Mouse (Mus musculus) neural tube, embryonic 14.5 days (tissue): ENCODE results near the gene Lyst. TPM values are rescaled to one million over a fixed set of nuclear protein-coding genes. Genes with fewer than 3 reads are reported as not detected.
"Not testable (repeated sequence)": the region's sequence is repeated elsewhere in the genome, so short reads cannot be mapped to it uniquely, and the experiment has no call there.

Experiments
- ATAC-seq: fragments of 200-750 bp; cut with Nextera tagmentation; 2 replicates; pipeline ENCODE4 v1.8.0; 2017; ENCODE audit warnings: low read depth, mild to moderate bottlenecking, moderate TSS enrichment, moderate library complexity
- H3K27ac ChIP-seq: fragments of 300-500 bp; sonication (generic); 2 replicates; pipeline ENCODE4 v1.5.1; 2014; ENCODE audit warnings: low read depth, mild to moderate bottlenecking, control low read depth, low read length, moderate library complexity, mixed read lengths
- H3K27me3 ChIP-seq: fragments of 300-500 bp; sonication (generic); 2 replicates; pipeline ENCODE4 v1.6.1; 2014; ENCODE audit warnings: low read length; ENCODE audit not compliant: control insufficient read depth, insufficient read depth
- H3K36me3 ChIP-seq: fragments of 300-500 bp; sonication (generic); 2 replicates; pipeline ENCODE4 v1.6.1; 2014; ENCODE audit warnings: low read length, mixed read lengths; ENCODE audit not compliant: control insufficient read depth, insufficient read depth
- H3K4me1 ChIP-seq: fragments of 300-500 bp; sonication (generic); 2 replicates; pipeline ENCODE4 v1.6.1; 2014; ENCODE audit warnings: low read length; ENCODE audit not compliant: control insufficient read depth, insufficient read depth
- H3K4me2 ChIP-seq: fragments of 300-500 bp; sonication (generic); 2 replicates; pipeline ENCODE4 v1.6.1; 2014; ENCODE audit warnings: mild to moderate bottlenecking, low read depth, low read length, control low read depth
- H3K4me3 ChIP-seq: fragments of 300-500 bp; sonication (generic); 2 replicates; pipeline ENCODE4 v1.5.1; 2014; ENCODE audit warnings: low read depth, low read length, control low read depth, mixed read lengths
- H3K9ac ChIP-seq: fragments of 300-500 bp; sonication (generic); replicated peaks from 2 replicates; pipeline ENCODE4 v1.6.1; 2014; ENCODE audit warnings: low read depth, mild to moderate bottlenecking, control low read depth, low read length, mixed read lengths
- H3K9me3 ChIP-seq: fragments of 300-500 bp; sonication (generic); 2 replicates; pipeline ENCODE4 v1.6.1; 2016; ENCODE audit warnings: low read length; ENCODE audit not compliant: control insufficient read depth
- WGBS: fragments of 180-500 bp; shearing (Covaris S2); extraction: QIAGEN DNeasy Blood & Tissue Kit; methylation state at CpG from one replicate; pipeline ENCODE4 v1.1.7; 2014; 5-methylcytosine and 5-hydroxymethylcytosine counted together
- polyA plus RNA-seq: library from polyadenylated mRNA; unstranded; fragments of >200 nt; fragmentation: Nextera tagmentation; extraction: Ambion mirVana; gene quantifications from 2 replicates; pipeline ENCODE4 v1.2.1, GENCODE M21; 2014

Lyst gene
- polyA plus RNA-seq, 1 experiment from 2014 or later: 9.7 TPM

- WGBS: 81% methylated on average over 6 of the region's 6 CpGs
- Histone ChIP-seq H3K9ac (no peak overlapping the region), H3K9me3 (no peaks in the 10 kb centered on the region), H3K36me3 (0 out of 2 replicates have a peak, but pooled peaks cover 6% of the 10 kb centered on the region), H3K27me3 (no peaks in the 10 kb centered on the region), H3K4me1 (no peaks in the 10 kb centered on the region), H3K4me3 (no peak overlapping the region), H3K27ac (no peak overlapping the region), H3K4me2 (no peak overlapping the region)
- no peak for ATAC-seq
Observed at GRCm38 (mm10) chr13:13637981-13638380, 47.8 kb downstream of the Lyst start.

DNA sequence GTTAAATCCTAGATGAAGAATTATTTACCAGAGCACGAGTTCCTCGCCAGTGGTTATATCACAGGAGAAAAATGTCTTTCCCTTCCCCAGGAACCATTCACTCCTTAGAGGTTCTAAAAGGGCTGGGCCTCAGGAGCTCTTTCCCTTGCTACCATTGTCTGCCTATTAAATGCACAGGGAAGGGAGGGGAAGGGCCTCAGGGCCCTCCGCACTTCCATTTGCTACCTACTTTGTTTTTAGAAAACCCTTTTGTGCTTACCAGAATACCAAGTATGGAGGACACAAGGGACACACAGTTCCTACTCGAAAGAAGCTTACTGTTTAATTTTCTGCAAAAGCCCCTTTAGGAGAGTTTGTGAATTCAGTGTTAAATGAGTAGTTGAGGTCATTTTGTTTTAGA is 48.5 kb downstream of the Lyst start:
- WGBS: 21% methylated on average over 4 of the region's 4 CpGs
- H3K27me3 ChIP-seq: no peaks in the 10 kb centered on the region
- H3K9me3 ChIP-seq: no peaks in the 10 kb centered on the region
- H3K9ac ChIP-seq: no peak overlapping the region
- H3K4me2 ChIP-seq: no peak overlapping the region
- no peak overlapping the region for H3K27ac ChIP-seq
- 0 out of 2 replicates have a peak, but pooled peaks cover 6% of the 10 kb centered on the region for H3K36me3 ChIP-seq
- no peak overlapping the region for H3K4me3 ChIP-seq
- ATAC-seq: no peak
- no peaks in the 10 kb centered on the region for H3K4me1 ChIP-seq

GRCm38 (mm10) chr13:13647296-13647695 is 57.1 kb downstream of the Lyst start:
- H3K9ac ChIP-seq: no peak overlapping the region
- no peak overlapping the region for H3K4me3 ChIP-seq
- no peaks in the 10 kb centered on the region for H3K27me3 ChIP-seq
- H3K9me3 ChIP-seq: no peaks in the 10 kb centered on the region
- H3K36me3 ChIP-seq: peaks cover 6% of the 10 kb centered on the region; the same call in 1 of the 2 replicates
- 60% methylated on average over 3 of the region's 3 CpGs for WGBS
- ATAC-seq: no peak
- no peaks in the 10 kb centered on the region for H3K4me1 ChIP-seq
- H3K27ac ChIP-seq: no peak overlapping the region
- H3K4me2 ChIP-seq: no peak overlapping the region

DNA sequence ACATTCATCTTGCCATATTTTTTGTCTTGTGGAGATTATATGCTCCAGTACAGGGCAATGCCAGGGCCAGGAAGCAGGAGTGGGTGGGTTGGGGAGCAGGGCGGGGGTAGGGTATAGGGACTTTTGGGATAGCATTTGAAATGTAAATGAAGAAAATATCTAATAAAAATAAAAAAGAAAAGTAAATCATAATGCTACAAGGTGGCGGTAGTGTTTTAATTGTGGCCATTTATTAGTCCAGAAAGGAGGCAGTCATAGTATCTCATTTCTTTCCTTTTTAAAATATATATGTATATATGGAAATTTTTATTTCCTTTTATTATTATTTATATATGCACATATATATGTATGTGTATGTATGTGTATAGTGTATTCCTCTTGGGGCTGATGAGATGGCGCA is 65.3 kb downstream of the Lyst start:
- Histone ChIP-seq H3K27me3 (no peaks in the 10 kb centered on the region), H3K36me3 (peaks cover 4% of the 10 kb centered on the region; the same call in 1 of the 2 replicates), H3K9me3 (no peaks in the 10 kb centered on the region), H3K9ac (no peak overlapping the region), H3K4me1 (no peaks in the 10 kb centered on the region), H3K4me3 (no peak overlapping the region), H3K27ac (no peak overlapping the region), H3K4me2 (no peak overlapping the region)
- 95% methylated on average over 3 of the region's 3 CpGs for WGBS
- ATAC-seq: no peak

- H3K36me3 ChIP-seq, H3K27me3 ChIP-seq, H3K9ac ChIP-seq, H3K9me3 ChIP-seq, H3K4me3 ChIP-seq, H3K4me1 ChIP-seq, ATAC-seq, H3K4me2 ChIP-seq, H3K27ac ChIP-seq: not testable (repeated sequence)
- 90% methylated on average over 2 of the region's 2 CpGs for WGBS
Observed at GRCm38 (mm10) chr13:13666103-13666502, 75.9 kb downstream of the Lyst start.

DNA sequence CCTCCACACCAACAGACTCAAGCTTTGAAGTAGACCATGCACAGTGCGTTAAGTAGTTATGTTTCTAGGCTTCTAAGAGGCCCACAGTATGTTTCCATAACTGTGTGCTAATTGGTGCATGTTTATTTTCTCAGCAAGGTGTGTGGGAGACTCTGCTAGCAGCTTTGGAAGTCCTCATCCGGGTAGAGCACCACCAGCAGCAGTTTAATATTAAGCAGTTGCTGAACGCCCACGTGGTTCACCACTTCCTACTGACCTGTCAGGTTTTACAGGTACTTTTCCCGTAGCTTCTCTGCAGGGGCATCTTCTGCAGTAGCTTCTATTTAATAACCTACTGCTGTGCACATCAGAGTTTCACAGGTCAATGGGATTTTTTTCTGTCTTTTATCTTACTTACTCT is 80.5 kb downstream of the Lyst start:
- ATAC-seq: no peak
- H3K9ac ChIP-seq: no peak overlapping the region
- H3K27ac ChIP-seq: no peak overlapping the region
- H3K9me3 ChIP-seq: no peaks in the 10 kb centered on the region
- no peak overlapping the region for H3K4me2 ChIP-seq
- H3K4me3 ChIP-seq: no peak overlapping the region
- H3K36me3 ChIP-seq: no peaks in the 10 kb centered on the region
- H3K4me1 ChIP-seq: no peaks in the 10 kb centered on the region
- H3K27me3 ChIP-seq: no peaks in the 10 kb centered on the region
- 70% methylated on average over 5 of the region's 5 CpGs for WGBS

DNA sequence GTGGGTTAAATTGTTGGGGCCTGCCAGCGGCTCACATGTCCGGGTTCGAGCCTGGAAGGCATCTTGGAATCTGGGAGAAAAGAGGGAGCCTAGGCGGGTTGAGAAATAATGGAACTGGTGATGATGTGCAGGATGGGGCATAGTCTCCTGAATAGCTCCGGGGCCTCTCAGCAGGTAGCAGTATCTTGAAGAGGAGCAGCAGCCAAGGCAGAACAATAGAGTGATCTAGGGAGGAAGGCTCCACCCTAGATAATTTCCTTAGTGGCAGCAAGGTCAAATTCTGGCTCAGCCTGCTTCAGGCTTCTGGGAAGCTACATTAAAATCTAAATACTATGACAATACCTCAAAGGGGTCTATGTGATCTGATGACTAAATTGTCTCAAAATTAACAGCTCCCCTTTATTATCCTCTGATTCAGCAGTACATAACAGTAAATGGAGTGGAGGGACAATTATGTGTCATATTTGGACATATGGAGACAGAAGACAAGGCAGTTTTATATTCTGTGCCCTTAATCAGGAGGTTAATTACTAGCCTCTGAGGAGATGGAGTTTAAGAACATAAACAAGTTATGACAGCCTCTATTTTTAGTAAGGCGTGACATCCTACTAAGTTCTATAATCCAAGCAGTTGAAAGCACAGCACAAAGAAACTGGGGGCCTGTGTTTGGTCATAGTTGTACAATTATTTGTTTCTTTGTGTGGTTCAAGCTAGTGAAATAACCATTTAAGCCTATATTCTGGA is 81.6 kb downstream of the Lyst start:
- WGBS: 52% methylated on average over 6 of the region's 6 CpGs
- no peak for ATAC-seq
- no peaks in the 10 kb centered on the region for H3K36me3 ChIP-seq

GRCm38 (mm10) chr13:13674669-13675343 is 84.6 kb downstream of the Lyst start:
- Histone ChIP-seq H3K27ac (no peak overlapping the region), H3K4me2 (no peak overlapping the region), H3K4me3 (no peak overlapping the region), H3K9me3 (no peaks in the 10 kb centered on the region), H3K36me3 (peaks cover 5% of the 10 kb centered on the region; the same call in 1 of the 2 replicates), H3K9ac (no peak overlapping the region), H3K27me3 (no peaks in the 10 kb centered on the region), H3K4me1 (no peaks in the 10 kb centered on the region)
- WGBS: 98% methylated on average over 4 of the region's 4 CpGs
- ATAC-seq: no peak

More for the DNA sequence above, 81.6 kb downstream of the Lyst start:
- H3K27ac ChIP-seq: no peak overlapping the region
- H3K4me1 ChIP-seq: no peaks in the 10 kb centered on the region
- H3K27me3 ChIP-seq: no peaks in the 10 kb centered on the region
- no peak overlapping the region for H3K9ac ChIP-seq
- no peak overlapping the region for H3K4me3 ChIP-seq
- no peaks in the 10 kb centered on the region for H3K9me3 ChIP-seq
- no peak overlapping the region for H3K4me2 ChIP-seq

DNA sequence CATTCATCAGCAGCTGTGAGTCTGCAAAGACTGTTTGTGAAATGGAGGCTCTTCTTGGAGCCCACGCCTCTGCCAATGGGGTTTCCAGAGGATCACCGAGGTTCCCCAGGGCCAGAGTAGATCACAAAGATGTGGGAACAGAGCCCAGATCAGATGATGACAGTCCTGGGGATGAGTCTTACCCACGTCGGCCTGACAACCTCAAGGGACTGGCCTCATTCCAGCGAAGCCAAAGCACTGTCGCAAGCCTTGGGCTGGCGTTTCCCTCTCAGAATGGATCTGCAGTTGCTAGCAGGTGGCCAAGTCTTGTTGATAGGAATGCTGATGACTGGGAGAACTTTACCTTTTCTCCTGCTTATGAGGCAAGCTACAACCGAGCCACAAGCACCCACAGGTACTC is 87.7 kb downstream of the Lyst start:
- Histone ChIP-seq H3K9ac (no peak overlapping the region), H3K36me3 (peaks cover 5% of the 10 kb centered on the region; the same call in 1 of the 2 replicates), H3K27me3 (no peaks in the 10 kb centered on the region), H3K4me1 (no peaks in the 10 kb centered on the region), H3K9me3 (no peaks in the 10 kb centered on the region), H3K27ac (no peak overlapping the region), H3K4me2 (no peak overlapping the region), H3K4me3 (no peak overlapping the region)
- 82% methylated on average over 8 of the region's 8 CpGs for WGBS
- ATAC-seq: no peak
